Mouse (Mus musculus) telencephalon, adult 2 months (tissue): ENCODE results near the gene Srgap2.
A peak's percentile ranks its signal among the peaks of the same experiment; 100 is the strongest.
"Not testable (repeated sequence)": the region's sequence is repeated elsewhere in the genome, so short reads cannot be mapped to it uniquely, and the experiment has no call there.

Experiments used
- DNase-seq: peaks from one replicate; pipeline ENCODE4 v3.0.0-alpha.2; 2011; ENCODE audit warnings: low read depth, low spot score

Gene Srgap2

DNA sequence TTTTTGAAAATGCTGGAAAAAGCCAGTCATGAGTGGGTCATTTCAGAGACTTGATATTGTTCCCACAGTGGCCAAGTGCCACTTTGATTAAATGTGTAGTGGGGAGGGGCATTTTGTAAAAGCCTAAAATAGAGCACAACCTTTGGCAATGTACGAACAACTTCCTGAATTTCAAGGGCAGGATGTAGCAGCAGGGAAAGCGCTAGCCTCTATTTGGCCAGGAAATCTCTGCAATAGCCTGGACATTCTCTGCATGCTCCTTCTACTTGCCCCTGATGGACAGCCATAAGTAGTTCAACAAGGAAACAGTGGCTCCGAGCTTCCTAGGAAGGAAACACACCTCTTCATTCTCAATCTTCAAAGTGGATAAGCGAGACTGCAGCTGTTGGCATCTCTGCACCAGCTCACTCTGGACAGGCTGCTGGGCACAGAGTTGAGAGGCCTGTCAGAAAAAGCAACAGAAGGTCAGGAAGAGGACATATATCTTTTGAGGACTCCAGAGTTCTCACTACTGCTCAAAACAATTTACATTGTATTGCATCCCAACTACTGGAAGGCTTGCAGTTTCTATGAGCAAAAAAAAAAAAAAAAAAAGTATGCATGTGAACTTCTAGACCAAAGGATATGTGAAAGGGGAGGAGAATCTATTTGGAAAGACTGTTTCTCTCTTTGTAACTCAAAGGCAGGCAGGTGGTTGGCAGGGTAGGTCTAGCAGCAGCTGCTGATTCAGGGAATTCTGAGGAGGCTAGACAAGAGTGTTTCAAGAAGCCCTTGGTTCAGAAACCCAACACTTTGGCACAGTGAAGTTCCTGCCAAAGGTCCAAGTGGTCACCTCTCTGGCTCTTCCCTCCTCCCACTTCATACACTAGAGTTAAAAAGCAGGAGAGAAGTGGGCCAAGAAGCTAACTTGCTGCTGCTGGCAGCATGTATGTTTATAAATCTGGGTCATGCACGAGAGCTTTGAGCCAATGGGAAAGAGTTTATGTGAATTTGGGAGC lies 181.4 kb downstream of the Srgap2 start:
- DNase-seq = no peak

GRCm38 (mm10) chr1:131344691-131345090 lies 182.5 kb downstream of the Srgap2 start:
- DNase-seq = no peak

GRCm38 (mm10) chr1:131336017-131336416 lies 191.1 kb downstream of the Srgap2 start:
- DNase-seq = no peak

DNA sequence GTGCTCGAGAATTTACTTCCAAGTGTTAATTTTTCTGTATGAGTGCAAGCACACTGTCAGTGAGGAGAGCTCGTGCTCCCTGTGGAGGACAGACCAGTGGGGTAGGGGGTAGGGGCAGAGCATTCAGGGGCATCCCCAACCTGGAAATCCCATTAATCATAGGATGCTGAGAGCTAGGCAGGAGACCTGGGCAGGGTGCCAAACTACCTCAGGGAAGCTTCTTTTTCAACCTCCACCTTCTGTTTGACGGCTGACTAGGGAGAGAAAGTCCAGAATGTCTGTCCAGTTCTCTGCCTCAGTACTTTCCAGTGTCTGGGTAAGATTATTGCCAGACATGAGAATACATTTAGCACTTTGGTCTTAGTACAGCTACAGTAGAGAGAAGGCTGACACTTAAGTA lies 191.5 kb downstream of the Srgap2 start:
- DNase-seq = no peak

DNA sequence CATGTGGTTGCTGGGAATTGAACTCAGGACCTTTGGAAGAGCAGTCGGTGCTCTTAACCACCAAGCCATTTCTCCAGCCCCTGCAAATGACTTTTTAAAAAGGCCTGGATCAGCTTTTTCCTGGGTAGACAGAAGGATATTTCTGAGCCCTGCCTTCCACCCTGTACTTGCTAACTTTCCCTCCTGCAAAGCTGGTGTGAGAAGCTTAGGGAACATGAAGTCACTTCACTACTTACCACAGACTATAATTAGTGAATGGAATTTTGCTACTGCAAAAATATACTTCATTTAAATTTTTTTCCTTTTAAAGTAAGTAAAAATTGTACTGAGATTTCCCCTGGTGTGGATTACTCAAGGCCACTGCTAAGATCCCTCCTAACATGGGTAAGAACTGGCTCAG lies 196.0 kb downstream of the Srgap2 start:
- DNase-seq = peak; percentile 51

- DNase-seq = not testable (repeated sequence)
Observed at GRCm38 (mm10) chr1:131329093-131329492, 198.1 kb downstream of the Srgap2 start.

DNA sequence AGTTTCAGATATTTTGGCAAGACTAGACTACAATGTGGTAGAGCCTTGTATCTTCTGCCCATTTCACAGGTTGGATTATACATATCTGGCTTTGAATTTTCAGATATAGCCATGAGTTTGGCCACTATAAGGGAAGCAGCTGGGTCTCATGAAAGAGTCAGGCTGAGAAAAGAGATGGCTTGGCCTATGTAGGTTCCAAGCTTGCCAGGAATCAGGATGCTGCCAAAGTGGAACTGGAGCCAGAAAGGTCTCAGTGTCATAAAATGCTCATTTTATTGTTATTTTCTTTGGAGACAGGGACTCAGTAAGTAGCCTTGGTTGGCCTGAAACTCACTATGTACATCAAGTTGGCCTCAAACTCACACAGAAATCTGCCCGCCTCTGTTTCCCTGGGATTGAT lies 200.0 kb downstream of the Srgap2 start:
- no peak for DNase-seq

DNA sequence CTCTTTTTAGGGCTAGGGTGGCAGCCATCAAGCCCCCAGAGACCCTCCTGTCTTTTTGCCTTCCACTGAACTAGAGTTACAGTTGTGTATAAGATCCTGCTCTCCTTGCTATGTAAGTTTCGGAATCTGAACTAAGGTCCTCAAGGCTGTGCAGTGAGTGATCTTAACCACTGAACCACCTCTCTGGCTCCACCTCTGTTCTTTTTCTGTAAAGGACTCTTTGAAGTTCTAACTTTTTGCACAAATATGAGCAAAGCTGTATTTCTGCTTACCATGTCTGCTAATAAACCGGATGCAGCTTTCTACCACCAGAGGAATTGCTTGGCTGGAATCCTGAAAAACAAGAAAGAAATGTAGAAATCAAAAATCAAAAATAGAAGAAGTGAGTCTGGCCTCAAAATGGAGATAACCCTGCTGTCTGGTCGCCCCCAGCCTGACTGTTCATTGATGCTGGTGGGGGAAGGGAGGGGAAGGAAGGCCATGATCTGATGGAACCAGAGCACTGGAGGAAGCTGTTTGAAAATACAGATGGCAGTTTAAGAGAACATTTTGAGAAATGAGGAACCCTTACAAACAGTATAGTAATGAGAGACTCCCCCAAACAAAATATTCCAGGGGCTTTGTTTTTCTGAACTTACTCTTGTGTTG lies 202.2 kb downstream of the Srgap2 start:
- DNase-seq = no peak

GRCm38 (mm10) chr1:131319598-131320330 lies 207.4 kb downstream of the Srgap2 start:
- DNase-seq = no peak

DNA sequence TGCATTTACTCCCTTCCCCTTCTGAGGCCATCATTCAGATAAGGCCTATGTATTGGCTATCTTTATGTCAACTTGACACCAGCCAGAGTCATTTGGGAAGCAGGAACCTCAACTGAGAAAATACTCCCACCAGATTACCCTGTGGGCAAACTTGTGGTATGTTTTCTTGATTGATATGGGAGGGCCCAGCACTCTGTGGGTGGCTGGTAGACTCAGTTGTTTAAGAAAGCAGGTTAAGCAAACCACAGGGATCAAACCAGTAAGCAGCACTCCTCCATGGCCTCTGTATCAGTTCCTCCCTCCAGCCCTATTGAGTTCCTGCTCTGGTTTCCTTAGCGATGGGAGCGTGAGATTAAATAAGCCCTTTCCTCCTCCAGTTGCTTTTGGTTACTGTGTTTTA lies 208.8 kb downstream of the Srgap2 start:
- DNase-seq = no peak

DNA sequence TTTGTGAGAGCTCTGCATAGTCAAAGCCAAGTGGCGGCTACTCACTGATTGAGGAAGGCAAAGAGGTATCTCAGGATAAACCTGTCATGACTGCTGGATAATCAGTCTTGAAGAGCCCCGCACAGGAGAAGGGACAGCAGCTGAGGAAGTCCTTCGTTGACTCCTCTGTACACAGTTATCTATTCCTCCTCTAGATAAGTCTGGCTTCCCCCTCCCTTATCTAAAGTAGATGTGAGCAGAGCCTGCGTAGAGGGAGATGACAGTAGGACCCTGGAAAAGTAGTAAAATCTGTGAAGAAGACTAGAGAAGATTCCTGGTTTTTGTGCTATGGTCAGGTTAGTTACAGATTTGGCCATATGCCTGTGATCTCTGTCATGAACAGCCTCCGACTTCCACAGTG lies 209.5 kb downstream of the Srgap2 start:
- no peak for DNase-seq

GRCm38 (mm10) chr1:131311284-131311683 lies 215.9 kb downstream of the Srgap2 start:
- DNase-seq = no peak

GRCm38 (mm10) chr1:131310237-131310818 lies 216.8 kb downstream of the Srgap2 start:
- no peak for DNase-seq

- DNase-seq = no peak
Observed at GRCm38 (mm10) chr1:131300750-131301149, 226.4 kb downstream of the Srgap2 start.

- DNase-seq = no peak
Observed at GRCm38 (mm10) chr1:131299788-131300187, 227.4 kb downstream of the Srgap2 start.

DNA sequence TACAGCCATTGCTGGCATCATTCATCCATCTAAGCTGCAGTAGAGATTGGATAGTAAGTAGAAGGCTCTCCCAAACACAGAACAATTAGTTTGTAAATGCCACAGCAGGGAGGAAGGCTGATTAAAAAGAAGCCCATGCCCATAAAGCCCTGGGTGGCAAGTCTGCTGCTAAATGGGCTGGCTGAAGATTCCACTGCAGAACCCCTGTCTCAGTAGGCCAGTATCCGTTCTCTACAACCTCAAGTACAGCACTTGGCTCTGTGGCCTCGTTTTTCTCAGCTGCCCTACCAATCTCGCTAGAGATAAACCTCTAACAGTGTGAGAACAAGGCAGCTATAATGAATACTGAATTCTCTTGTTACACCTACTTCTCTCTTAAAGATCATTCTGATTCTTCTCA lies 227.9 kb downstream of the Srgap2 start:
- DNase-seq = no peak

- DNase-seq = no peak
Observed at GRCm38 (mm10) chr1:131298171-131298570, 229.0 kb downstream of the Srgap2 start.

DNA sequence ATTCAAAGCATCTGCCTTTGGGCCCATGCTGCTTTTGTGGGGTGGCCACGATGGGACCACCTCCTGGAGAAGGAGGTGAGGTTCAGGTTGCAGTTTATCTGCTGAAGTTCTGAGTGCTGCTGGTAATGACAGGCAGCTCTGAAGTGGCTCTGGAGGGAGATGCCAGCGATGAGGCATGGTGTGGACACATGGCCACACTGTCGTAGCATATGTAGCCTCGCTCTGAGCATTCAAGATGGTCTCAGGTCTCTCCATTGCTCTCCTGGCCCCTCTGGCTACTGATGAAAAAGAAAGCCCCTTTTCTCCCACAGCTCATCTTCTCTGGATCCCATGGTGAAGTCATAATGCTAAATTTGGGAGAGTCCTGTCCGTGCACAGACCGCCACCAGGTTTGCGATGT lies 230.4 kb downstream of the Srgap2 start:
- DNase-seq = no peak

- no peak for DNase-seq
Observed at GRCm38 (mm10) chr1:131295200-131295599, 232.0 kb downstream of the Srgap2 start.

DNA sequence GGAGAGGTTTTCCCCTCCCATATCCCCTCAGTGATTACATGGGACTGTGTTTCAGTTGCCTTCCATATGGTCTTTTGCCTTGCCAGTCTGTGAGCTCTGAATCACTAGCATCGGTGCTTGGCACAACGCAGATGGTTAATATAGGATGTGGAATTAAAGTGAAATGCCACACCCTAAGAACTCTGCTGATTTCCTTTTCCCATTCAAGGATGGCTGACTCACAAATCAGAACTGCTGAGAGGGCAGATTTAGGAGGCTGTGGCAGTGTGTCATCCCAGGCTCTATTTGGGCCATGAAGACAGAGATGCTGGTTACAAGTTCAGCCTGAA lies 233.3 kb downstream of the Srgap2 start:
- peak; percentile 72 for DNase-seq

- no peak for DNase-seq
Observed at GRCm38 (mm10) chr1:131293221-131293921, 233.8 kb downstream of the Srgap2 start.
